Mouse (Mus musculus) stomach, embryonic 16.5 days (tissue): ENCODE data around the gene Cenpb. TPM values are rescaled to one million over a fixed set of nuclear protein-coding genes. Genes with fewer than 3 reads are reported as not detected.
"Not testable (repeated sequence)": the region's sequence is repeated elsewhere in the genome, so short reads cannot be mapped to it uniquely, and the experiment has no call there.

Source experiments
- ATAC-seq: fragments of 200-750 bp; cut with Nextera tagmentation; 2 replicates; pipeline ENCODE4 v1.8.0; 2017; ENCODE audit warnings: moderate number of reproducible peaks, moderate TSS enrichment; ENCODE audit not compliant: insufficient read depth, low FRiP score
- H3K27ac ChIP-seq: fragments of 300-500 bp; sonication (generic); 2 replicates; pipeline ENCODE4 v1.5.1; 2014; ENCODE audit warnings: low read length
- H3K27me3 ChIP-seq: fragments of 300-500 bp; sonication (generic); 2 replicates; pipeline ENCODE4 v1.6.1; 2014; ENCODE audit warnings: low read length, control low read depth, mixed read lengths; ENCODE audit not compliant: control insufficient read depth, insufficient read depth
- H3K36me3 ChIP-seq: fragments of 300-500 bp; sonication (generic); 2 replicates; pipeline ENCODE4 v1.6.1; 2014; ENCODE audit warnings: low read length; ENCODE audit not compliant: control insufficient read depth, insufficient read depth
- H3K4me1 ChIP-seq: fragments of 300-500 bp; sonication (generic); 2 replicates; pipeline ENCODE4 v1.6.1; 2014; ENCODE audit warnings: low read length, control low read depth, mixed read lengths; ENCODE audit not compliant: control insufficient read depth, insufficient read depth
- H3K4me2 ChIP-seq: fragments of 300-500 bp; sonication (generic); 2 replicates; pipeline ENCODE4 v1.6.1; 2014; ENCODE audit warnings: low read depth, low read length, mixed read lengths
- H3K4me3 ChIP-seq: fragments of 300-500 bp; sonication (generic); replicated peaks from 2 replicates; pipeline ENCODE4 v1.5.1; 2014; ENCODE audit warnings: mild to moderate bottlenecking, low read length
- H3K9ac ChIP-seq: fragments of 300-500 bp; sonication (generic); 2 replicates; pipeline ENCODE4 v1.6.1; 2014; ENCODE audit warnings: low read length
- H3K9me3 ChIP-seq: fragments of 300-500 bp; sonication (generic); replicated peaks from 2 replicates; pipeline ENCODE4 v1.6.1; 2016; ENCODE audit warnings: low read length, control low read depth; ENCODE audit not compliant: control insufficient read depth
- WGBS: fragments of 180-500 bp; shearing (Covaris S2); extraction: QIAGEN DNeasy Blood & Tissue Kit; methylation state at CpG from one replicate; pipeline ENCODE4 v1.1.7; 2014; 5-methylcytosine and 5-hydroxymethylcytosine counted together
- polyA plus RNA-seq: library from polyadenylated mRNA; unstranded; fragments of >200 nt; fragmentation: Nextera tagmentation; extraction: Ambion mirVana; gene quantifications from 2 replicates; pipeline ENCODE4 v1.2.1, GENCODE M21; 2015

Gene Cenpb
- 9.2 and 10.4 TPM in 2 replicates for polyA plus RNA-seq

DNA sequence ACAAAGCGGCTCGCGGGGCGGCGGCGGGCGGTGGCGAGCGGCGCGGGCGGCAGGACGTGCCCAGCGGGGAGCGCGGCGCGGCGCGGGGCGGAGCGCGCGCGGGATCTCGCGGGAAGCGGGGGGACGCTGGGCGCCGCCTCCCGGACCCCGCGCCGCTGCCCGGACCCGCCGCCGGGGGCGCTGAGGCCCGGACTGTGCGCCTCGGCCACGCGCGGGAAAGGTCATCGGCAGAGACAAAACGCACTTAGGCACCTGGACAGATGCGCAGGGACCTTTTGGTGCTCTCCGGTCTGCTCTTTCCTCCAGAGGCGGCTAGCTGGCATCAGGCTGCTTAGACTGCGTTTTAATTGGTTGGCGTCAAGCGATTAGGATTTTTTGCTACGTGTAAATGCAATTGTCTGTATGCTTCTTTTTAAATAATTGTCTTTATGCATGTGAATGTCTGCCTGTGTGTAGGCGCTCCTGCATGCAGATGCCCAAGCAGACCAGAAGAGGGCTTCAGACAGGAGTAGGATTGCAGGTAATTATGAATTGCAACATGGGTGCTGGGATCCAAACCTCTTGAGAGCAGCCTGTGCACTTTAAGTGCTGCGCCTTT is at the start of gene Cenpb:
Gene Cenpb, minus strand, starts transcription at position 78 of the 598 bp plus-strand sequence.
- H3K4me3 ChIP-seq, result peak within 1 kb of the TSS; percentile 92
- WGBS, result 2% methylated on average over 53 of the region's 57 CpGs
- H3K4me2 ChIP-seq, result peak within 1 kb of the TSS; percentile 98
- H3K9ac ChIP-seq, result peak within 1 kb of the TSS; percentile 99
- peak within 1 kb of the TSS; percentile 97 for H3K27ac ChIP-seq
- no peaks in the 10 kb centered on the region for H3K27me3 ChIP-seq
- no peaks in the 10 kb centered on the region for H3K36me3 ChIP-seq
- H3K4me1 ChIP-seq, result peaks cover 39% of the 10 kb centered on the region
- H3K9me3 ChIP-seq, result no peaks in the 10 kb centered on the region
- peak; percentile 84 for ATAC-seq

DNA sequence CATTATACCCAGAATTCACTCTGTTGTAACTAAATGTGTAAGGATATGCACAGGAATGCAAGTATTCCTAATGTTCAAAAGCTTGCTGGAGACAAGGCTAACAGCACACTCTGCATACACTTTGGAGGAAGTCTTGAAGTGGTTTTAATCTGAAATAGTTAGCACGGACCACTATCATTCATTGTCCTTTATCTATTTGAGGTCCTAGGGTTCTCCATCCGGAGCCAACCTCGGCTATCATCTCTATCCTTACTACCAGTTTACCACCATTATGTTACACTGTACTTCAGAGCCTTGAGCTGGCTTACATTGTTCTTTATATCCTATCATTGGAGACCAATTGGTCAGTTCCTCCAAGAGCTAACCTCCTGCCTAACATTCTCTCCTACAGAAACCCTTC is 47.4 kb upstream of the Cenpb start:
- Histone ChIP-seq H3K9ac (no peak overlapping the region), H3K27me3 (peaks cover 3% of the 10 kb centered on the region; the same call in 1 of the 2 replicates), H3K4me3 (no peak overlapping the region), H3K4me2 (no peak overlapping the region), H3K36me3 (no peaks in the 10 kb centered on the region), H3K9me3 (no peaks in the 10 kb centered on the region), H3K4me1 (no peaks in the 10 kb centered on the region), H3K27ac (no peak overlapping the region)
- no peak for ATAC-seq
- 81% methylated on average over 3 of the region's 3 CpGs for WGBS

DNA sequence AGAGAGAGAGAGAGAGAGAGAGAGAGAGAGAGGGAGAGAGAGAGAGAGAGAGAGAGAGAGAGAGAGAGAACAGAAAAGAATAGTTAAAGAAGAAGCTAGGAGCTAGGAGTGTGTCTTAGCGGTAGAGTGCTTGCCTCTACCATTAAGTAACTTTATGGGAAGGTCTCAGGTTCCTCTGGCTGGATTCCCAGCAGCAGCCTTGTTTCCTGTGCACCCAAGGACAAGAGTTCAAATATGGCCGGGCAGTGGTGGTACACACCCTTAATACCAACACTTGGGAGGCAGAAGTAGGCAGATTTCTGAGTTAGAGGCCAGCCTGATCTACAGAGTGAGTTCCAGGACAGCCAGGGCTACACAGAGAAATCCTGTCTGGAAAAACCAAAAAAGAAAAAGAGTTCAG is 46.8 kb upstream of the Cenpb start:
- WGBS, result 65% methylated on average over 2 of the region's 2 CpGs
- ATAC-seq, H3K9ac ChIP-seq, H3K27ac ChIP-seq, H3K9me3 ChIP-seq, H3K36me3 ChIP-seq, H3K4me1 ChIP-seq, H3K27me3 ChIP-seq, H3K4me3 ChIP-seq, H3K4me2 ChIP-seq: not testable (repeated sequence)

DNA sequence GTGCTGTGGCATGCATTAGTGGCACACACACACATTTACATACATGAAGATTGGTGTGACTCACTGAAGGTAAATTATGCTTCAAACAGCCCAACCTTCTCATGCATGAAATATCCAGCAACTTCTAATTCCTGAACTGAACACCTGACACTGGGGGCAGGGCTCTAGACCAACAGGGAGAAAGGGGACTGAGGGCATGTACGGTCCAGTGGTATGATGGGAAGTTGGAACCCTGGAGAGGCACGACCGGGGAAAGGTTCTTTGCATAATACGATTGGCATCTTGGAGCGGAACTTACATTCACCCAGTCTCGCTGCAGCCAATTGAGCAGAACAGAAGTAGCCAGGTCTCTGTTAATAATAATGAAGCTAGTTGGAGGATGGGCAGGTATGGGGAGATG is 45.3 kb upstream of the Cenpb start:
- no peak overlapping the region for H3K4me2 ChIP-seq
- H3K27me3 ChIP-seq, result peaks cover 3% of the 10 kb centered on the region; the same call in 1 of the 2 replicates
- 91% methylated on average over 6 of the region's 6 CpGs for WGBS
- no peak overlapping the region for H3K9ac ChIP-seq
- no peaks in the 10 kb centered on the region for H3K36me3 ChIP-seq
- no peaks in the 10 kb centered on the region for H3K9me3 ChIP-seq
- no peaks in the 10 kb centered on the region for H3K4me1 ChIP-seq
- no peak overlapping the region for H3K4me3 ChIP-seq
- no peak overlapping the region for H3K27ac ChIP-seq
- no peak for ATAC-seq

DNA sequence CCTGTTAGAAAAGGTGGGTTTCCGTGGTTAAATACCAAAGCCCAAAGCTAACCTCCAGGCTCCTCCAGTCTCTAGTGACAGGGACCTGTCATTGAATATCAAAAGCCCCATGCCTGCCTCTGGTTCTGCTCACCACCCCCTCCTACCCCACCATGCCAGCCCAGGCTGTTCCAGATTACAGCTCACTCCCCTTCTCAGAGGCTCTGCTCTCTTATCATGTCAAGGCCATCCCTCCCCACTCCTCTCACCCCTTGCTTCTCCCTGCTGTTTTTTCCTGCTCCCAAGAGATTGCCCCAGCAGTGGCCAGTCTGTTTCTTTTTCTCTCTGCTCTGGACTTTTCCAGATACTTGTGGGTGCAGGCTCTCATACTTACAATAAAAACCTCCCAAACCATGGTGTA is 43.7 kb upstream of the Cenpb start:
- H3K9ac ChIP-seq, result no peak overlapping the region
- no peaks in the 10 kb centered on the region for H3K4me1 ChIP-seq
- H3K9me3 ChIP-seq, result no peaks in the 10 kb centered on the region
- ATAC-seq, result peak; percentile 75; the same call in 1 of the 2 replicates
- WGBS, result 50% methylated on average over 1 of the region's 1 CpGs
- H3K4me2 ChIP-seq, result no peak overlapping the region
- no peak overlapping the region for H3K27ac ChIP-seq
- H3K27me3 ChIP-seq, result peaks cover 3% of the 10 kb centered on the region; the same call in 1 of the 2 replicates
- H3K4me3 ChIP-seq, result no peak overlapping the region
- H3K36me3 ChIP-seq, result no peaks in the 10 kb centered on the region

DNA sequence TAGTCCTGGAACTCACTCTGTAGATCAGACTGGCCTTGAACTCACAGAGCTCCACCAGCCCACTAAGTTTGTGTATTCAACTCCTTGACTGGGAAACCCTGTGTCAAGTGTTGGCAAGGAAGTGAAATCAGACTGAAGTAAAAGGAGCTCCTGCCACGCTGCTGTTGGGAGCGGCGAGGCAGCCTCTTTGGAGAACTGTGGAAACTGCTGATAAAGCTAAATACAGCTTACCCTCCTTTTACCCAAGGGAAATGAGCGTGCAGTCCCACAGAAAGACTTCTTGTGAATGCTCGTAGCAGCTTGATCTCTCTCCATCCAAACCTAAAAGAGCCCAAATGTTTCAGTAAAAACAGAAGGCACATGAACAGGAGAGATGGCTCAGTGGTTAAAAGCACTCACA is 42.7 kb upstream of the Cenpb start:
- Histone ChIP-seq H3K4me2 (no peak overlapping the region), H3K27ac (no peak overlapping the region), H3K9ac (no peak overlapping the region), H3K36me3 (no peaks in the 10 kb centered on the region), H3K9me3 (no peaks in the 10 kb centered on the region), H3K4me3 (no peak overlapping the region), H3K27me3 (peaks cover 2% of the 10 kb centered on the region; the same call in 1 of the 2 replicates), H3K4me1 (no peaks in the 10 kb centered on the region)
- 44% methylated on average over 5 of the region's 5 CpGs for WGBS
- ATAC-seq, result no peak

DNA sequence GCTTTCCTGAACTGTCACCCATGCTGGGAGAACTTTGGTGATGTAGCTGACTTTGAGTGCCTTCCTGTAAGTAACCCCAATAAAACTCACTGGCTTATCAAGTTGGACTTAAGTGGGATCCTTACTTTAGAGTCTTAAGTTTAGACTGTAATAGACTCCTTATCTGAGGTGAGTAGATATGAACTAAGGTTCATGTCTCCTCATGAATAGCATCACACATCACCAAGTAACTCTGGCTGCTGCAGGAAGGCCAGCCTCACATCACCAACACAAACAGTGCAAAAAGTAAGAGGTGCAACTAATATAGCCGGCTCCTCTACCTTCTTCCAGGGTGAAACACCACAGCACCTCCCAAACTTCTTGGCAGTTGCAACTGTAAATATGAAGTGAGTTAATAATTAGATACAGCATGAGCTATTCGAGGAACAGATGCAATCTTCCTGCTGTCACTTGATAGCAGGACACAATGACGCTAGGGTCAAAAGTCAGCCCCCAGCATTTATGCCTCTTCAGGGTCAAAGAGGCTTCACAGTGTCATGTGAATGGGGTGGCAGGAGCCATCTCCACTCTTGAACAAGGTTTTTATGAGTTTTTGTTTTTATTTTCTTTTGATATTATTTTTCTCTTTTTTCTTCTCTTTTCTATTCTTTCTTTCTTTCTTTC is 42.1 kb upstream of the Cenpb start:
- Histone ChIP-seq H3K9me3 (no peaks in the 10 kb centered on the region), H3K4me2 (no peak overlapping the region), H3K9ac (no peak overlapping the region), H3K4me3 (no peak overlapping the region), H3K27ac (no peak overlapping the region), H3K27me3 (no peaks in the 10 kb centered on the region), H3K4me1 (no peaks in the 10 kb centered on the region), H3K36me3 (no peaks in the 10 kb centered on the region)
- 58% methylated on average over 3 of the region's 3 CpGs for WGBS
- no peak for ATAC-seq

DNA sequence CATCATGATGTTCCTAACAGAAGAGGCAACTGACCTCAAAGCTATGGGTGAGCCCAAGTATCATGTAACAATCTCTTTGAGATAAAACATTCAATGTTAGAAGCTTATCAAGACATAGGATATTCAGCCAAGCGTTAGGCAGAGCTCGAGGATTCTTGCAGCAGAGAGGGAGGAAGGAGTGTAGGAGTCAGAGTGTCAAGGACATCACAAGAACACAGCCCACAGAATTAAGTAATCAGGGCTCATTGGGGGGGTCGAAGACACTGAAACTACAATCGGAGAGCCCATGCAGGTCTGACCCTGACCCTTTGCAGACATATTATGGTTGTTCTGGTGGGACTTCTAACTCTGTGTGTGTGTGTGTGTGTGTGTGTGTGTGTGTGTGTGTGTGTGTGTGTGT is 40.2 kb upstream of the Cenpb start:
- no peak overlapping the region for H3K4me2 ChIP-seq
- H3K9ac ChIP-seq, result no peak overlapping the region
- H3K27ac ChIP-seq, result no peak overlapping the region
- no peaks in the 10 kb centered on the region for H3K36me3 ChIP-seq
- no peaks in the 10 kb centered on the region for H3K27me3 ChIP-seq
- H3K4me1 ChIP-seq, result no peaks in the 10 kb centered on the region
- ATAC-seq, result no peak
- H3K4me3 ChIP-seq, result no peak overlapping the region
- H3K9me3 ChIP-seq, result no peaks in the 10 kb centered on the region
- WGBS, result 58% methylated on average over 4 of the region's 4 CpGs

DNA sequence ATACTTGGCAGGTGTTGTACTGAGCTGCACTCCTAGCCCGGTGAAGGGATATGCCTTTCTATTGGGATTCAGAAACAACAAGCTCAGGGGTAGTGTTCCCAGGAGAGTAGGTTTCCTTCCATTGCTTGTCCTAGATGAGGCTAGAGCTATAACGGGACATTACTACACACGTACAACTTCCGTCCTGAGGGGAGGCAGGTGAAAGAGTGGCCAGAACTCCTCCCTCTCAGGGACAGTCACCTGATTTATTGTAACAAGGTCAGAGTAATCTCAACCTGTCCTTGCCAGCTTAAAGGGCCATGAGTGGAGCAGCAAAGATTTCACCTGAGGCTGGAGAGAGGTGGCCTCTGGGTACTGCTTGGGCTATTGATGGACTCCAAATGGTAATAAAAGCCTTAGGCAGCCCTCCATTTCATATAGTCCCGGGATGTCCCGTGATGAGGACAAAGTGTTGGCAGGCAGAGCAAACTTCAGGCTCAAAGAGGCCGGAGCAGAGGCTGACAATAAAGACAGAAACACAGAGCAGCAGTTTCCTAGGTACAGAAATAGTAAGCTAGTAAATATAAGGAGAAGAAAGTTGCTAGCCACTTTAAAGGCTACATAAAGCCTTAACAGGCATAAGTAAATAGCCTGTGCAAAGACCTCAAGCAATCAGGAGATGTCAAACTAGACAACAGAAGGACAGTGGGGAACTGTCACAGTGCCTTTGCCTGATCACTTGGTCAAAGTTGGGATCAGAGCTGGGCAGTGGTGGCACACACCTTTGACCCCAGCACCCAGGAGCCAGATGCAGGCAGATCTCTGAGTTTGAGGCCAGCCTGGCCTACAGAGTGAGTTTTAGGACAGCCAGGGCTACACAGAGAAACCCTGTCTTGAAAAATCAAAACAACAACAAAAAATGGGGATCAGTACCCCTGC is 36.3 kb upstream of the Cenpb start:
- ATAC-seq, result no peak
- Histone ChIP-seq H3K9ac (no peak overlapping the region), H3K36me3 (no peaks in the 10 kb centered on the region), H3K27ac (no peak overlapping the region), H3K4me2 (no peak overlapping the region), H3K4me3 (no peak overlapping the region), H3K27me3 (no peaks in the 10 kb centered on the region), H3K4me1 (peaks cover 10% of the 10 kb centered on the region; the same call in 1 of the 2 replicates), H3K9me3 (no peaks in the 10 kb centered on the region)
- 68% methylated on average over 7 of the region's 7 CpGs for WGBS
